Mouse (Mus musculus) erythroblast, embryonic 14.5 days (primary cell): Measurements from ENCODE around the gene Cd59a. TPM values are rescaled to one million over a fixed set of nuclear protein-coding genes. Genes with fewer than 3 reads are reported as not detected.

Source experiments
- H3K27me3 ChIP-seq: 2 replicates; pipeline ENCODE4 v1.6.1; 2012; ENCODE audit warnings: inconsistent platforms; ENCODE audit not compliant: control insufficient read depth
- H3K36me3 ChIP-seq: 2 replicates; pipeline ENCODE4 v1.6.1; 2012; ENCODE audit warnings: mild to moderate bottlenecking, inconsistent platforms; ENCODE audit not compliant: control insufficient read depth
- H3K4me1 ChIP-seq: 2 replicates; pipeline ENCODE4 v1.6.1; 2012; ENCODE audit warnings: inconsistent platforms; ENCODE audit not compliant: control insufficient read depth
- H3K4me3 ChIP-seq: replicated peaks from 2 replicates; pipeline ENCODE3; 2012; ENCODE audit warnings: moderate library complexity, mild to moderate bottlenecking, inconsistent platforms
- H3K9me3 ChIP-seq: 2 replicates; pipeline ENCODE4 v1.6.1; 2012; ENCODE audit warnings: low read length, inconsistent platforms, mixed read lengths; ENCODE audit not compliant: control insufficient read depth
- GATA1 ChIP-seq: IDR thresholded peaks from 2 replicates; pipeline ENCODE4 v1.6.1; 2012; ENCODE audit warnings: low read length, inconsistent platforms, mixed read lengths
- TAL1 ChIP-seq: IDR thresholded peaks from 3 replicates; pipeline ENCODE4 v1.6.1; 2012; ENCODE audit warnings: low read length, inconsistent platforms, mixed read lengths
- polyA plus RNA-seq: library from polyadenylated mRNA; stranded (reverse); fragments of >175 nt; gene quantifications from 2 replicates; pipeline ENCODE4 v1.2.3, GENCODE M21; 2012

Gene Cd59a
- polyA plus RNA-seq, 1 experiment, result 2.0 TPM

- no peaks in the 10 kb centered on the region; the same call in 1 of the 2 replicates for H3K27me3 ChIP-seq
- H3K4me3 ChIP-seq, result no peak overlapping the region
- H3K36me3 ChIP-seq, result peaks cover 37% of the 10 kb centered on the region
- H3K4me1 ChIP-seq, result peaks cover 65% of the 10 kb centered on the region
- no peak for TF ChIP-seq TAL1
- H3K9me3 ChIP-seq, result no peaks in the 10 kb centered on the region
These were observed 23.5 kb downstream of the Cd59a start for GRCm38 (mm10) chr2:104119097-104119496.

GRCm38 (mm10) chr2:104120312-104120711 is 24.7 kb downstream of the Cd59a start:
- no peak overlapping the region for H3K4me3 ChIP-seq
- no peak for TF ChIP-seq TAL1
- no peak for TF ChIP-seq GATA1
- no peaks in the 10 kb centered on the region for H3K9me3 ChIP-seq
- H3K36me3 ChIP-seq, result peaks cover 30% of the 10 kb centered on the region
- H3K4me1 ChIP-seq, result peaks cover 72% of the 10 kb centered on the region
- H3K27me3 ChIP-seq, result peaks cover 10% of the 10 kb centered on the region

- peak overlapping the region; percentile 72 for H3K4me3 ChIP-seq
- H3K36me3 ChIP-seq, result peaks cover 30% of the 10 kb centered on the region
- H3K4me1 ChIP-seq, result peaks cover 80% of the 10 kb centered on the region
- TF ChIP-seq GATA1, result peak; percentile 18; the same call in 1 of the 2 replicates
- peak; percentile 50 for TF ChIP-seq TAL1
- H3K27me3 ChIP-seq, result peaks cover 25% of the 10 kb centered on the region
- peaks cover 2% of the 10 kb centered on the region; the same call in 1 of the 2 replicates for H3K9me3 ChIP-seq
These were observed 26.3 kb downstream of the Cd59a start for GRCm38 (mm10) chr2:104121681-104122504.

GRCm38 (mm10) chr2:104122505-104123378 is 27.1 kb downstream of the Cd59a start, which contains the start of gene A930018P22Rik:
TSS of gene A930018P22Rik (plus strand) at chr2:104122769.
- H3K4me3 ChIP-seq, result peak within 1 kb of the TSS; percentile 72
- H3K27me3 ChIP-seq, result peaks cover 34% of the 10 kb centered on the region
- TF ChIP-seq GATA1 (no peak), TAL1 (no peak)
- H3K4me1 ChIP-seq, result peaks cover 74% of the 10 kb centered on the region
- H3K36me3 ChIP-seq, result peaks cover 24% of the 10 kb centered on the region
- peaks cover 2% of the 10 kb centered on the region; the same call in 1 of the 2 replicates for H3K9me3 ChIP-seq

- Histone ChIP-seq H3K4me1 (peaks cover 71% of the 10 kb centered on the region), H3K27me3 (peaks cover 42% of the 10 kb centered on the region), H3K9me3 (peaks cover 2% of the 10 kb centered on the region; the same call in 1 of the 2 replicates), H3K36me3 (peaks cover 18% of the 10 kb centered on the region), H3K4me3 (peak overlapping the region; percentile 72)
- TF ChIP-seq GATA1 (no peak), TAL1 (no peak)
These were observed 27.9 kb downstream of the Cd59a start for GRCm38 (mm10) chr2:104123540-104123939.

- peaks cover 71% of the 10 kb centered on the region for H3K4me1 ChIP-seq
- H3K36me3 ChIP-seq, result peaks cover 14% of the 10 kb centered on the region
- peak overlapping the region; percentile 72 for H3K4me3 ChIP-seq
- peaks cover 2% of the 10 kb centered on the region; the same call in 1 of the 2 replicates for H3K9me3 ChIP-seq
- TF ChIP-seq TAL1 (no peak), GATA1 (no peak; the same call in 1 of the 2 replicates)
- peaks cover 47% of the 10 kb centered on the region for H3K27me3 ChIP-seq
These were observed 28.5 kb downstream of the Cd59a start for GRCm38 (mm10) chr2:104124071-104124470.

- TF ChIP-seq TAL1 (no peak), GATA1 (no peak)
- no peaks in the 10 kb centered on the region; the same call in 1 of the 2 replicates for H3K36me3 ChIP-seq
- H3K4me1 ChIP-seq, result peaks cover 65% of the 10 kb centered on the region
- peaks cover 2% of the 10 kb centered on the region; the same call in 1 of the 2 replicates for H3K9me3 ChIP-seq
- peaks cover 63% of the 10 kb centered on the region for H3K27me3 ChIP-seq
- H3K4me3 ChIP-seq, result no peak overlapping the region
These were observed 33.4 kb downstream of the Cd59a start for GRCm38 (mm10) chr2:104128803-104129531.

GRCm38 (mm10) chr2:104130165-104130564 is 34.6 kb downstream of the Cd59a start:
- peaks cover 55% of the 10 kb centered on the region for H3K27me3 ChIP-seq
- peaks cover 65% of the 10 kb centered on the region for H3K4me1 ChIP-seq
- H3K9me3 ChIP-seq, result peaks cover 2% of the 10 kb centered on the region; the same call in 1 of the 2 replicates
- TF ChIP-seq TAL1 (peak; percentile 92), GATA1 (peak; percentile 85)
- H3K4me3 ChIP-seq, result peak overlapping the region; percentile 42
- H3K36me3 ChIP-seq, result no peaks in the 10 kb centered on the region; the same call in 1 of the 2 replicates
